Mouse (Mus musculus): ENCODE measurements at regions not wholly inside any gene's neighbourhood (a gene's known extent, or its start where the extent isn't known, plus 50 kb on each side); places are given as distances from the start of the nearest gene placed in this dataset.

DNA sequence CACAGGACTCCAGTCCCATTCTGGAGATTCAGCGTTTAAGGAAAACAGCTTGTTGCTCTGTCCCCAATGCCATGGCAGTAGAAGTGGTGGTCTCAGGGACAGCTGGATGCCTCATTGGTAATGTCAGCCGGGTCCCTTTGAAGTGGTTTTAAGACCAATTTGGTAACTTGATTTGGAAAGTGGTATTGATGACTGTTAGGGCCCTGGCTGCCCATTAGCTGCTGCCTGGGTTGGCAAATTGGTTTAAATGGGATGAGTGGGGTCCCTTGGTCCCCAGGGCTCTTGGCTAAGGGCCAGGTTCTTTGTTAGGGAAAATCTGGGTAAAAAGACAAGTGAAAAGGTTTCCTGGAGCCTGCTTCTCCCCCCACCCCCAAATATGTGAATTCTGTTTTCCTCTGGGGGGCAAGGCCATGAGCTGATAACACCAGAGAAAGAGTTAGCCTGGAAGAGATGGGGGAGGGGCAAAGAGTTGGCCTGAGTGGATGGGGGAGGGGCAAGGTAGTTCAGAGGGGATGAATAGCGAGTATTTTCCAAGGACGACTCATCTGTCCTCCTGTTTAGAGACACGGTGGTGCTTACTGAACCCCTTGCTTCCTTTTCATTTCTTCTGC, 1224.6 kb upstream of the A1bg start:
- Histone ChIP-seq H3K4me3 (ENCODE audit: low read depth, low read length) (no peak overlapping the region), H3K9me3 (ENCODE audit: control insufficient read depth, low read length) (no peaks in the 10 kb centered on the region), H3K27me3 (ENCODE audit: control insufficient read depth, insufficient read depth, low read length) (no peaks in the 10 kb centered on the region), H3K4me1 (ENCODE audit: control insufficient read depth, insufficient read depth, low read length) (no peaks in the 10 kb centered on the region), H3K9ac (ENCODE audit: low read length) (no peak overlapping the region), H3K27ac (ENCODE audit: low read depth, low read length) (no peak overlapping the region), H3K4me2 (ENCODE audit: low read depth) (no peak overlapping the region), H3K36me3 (ENCODE audit: control insufficient read depth, insufficient read depth, low read length) (no peaks in the 10 kb centered on the region)
- DNase-seq (ENCODE audit: low spot score) (no peak), ATAC-seq (ENCODE audit: insufficient read depth, low FRiP score, low TSS enrichment) (no peak)
- WGBS: 19% methylated on average over 5 of the region's 5 CpGs

DNA sequence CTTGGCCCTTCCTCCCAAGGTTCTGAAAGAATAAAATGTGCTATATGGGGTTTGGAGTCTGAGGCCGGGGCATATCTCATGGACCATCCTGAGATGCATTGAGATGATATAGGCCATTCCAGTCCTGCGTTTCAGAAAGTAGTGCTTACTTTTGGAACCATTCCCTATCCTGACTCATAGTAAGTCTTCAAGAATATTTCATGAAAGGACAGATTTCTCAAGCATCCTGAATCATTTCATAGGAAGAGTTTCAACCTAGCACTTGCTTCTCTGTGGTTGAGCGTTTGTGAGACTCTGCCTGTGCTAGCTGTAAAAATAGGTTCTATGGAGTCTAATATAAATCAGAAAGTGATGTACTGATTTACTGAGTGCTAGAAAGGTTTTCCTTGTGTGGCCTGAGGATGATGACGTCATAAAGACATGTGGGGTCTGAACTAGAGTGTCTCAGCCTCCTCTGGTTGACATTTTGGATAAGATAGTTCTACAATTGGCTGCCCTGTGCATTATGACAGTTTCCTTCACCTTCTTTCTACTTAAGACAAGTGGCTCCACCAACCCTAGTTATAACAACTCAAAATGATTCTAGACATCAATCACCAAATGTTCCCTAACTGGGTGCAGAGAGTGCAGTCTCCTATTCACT, 1223.0 kb upstream of the A1bg start:
- Histone ChIP-seq H3K9me3 (ENCODE audit: control insufficient read depth, low read length) (no peaks in the 10 kb centered on the region), H3K4me2 (ENCODE audit: low read depth) (no peak overlapping the region), H3K4me3 (ENCODE audit: low read depth, low read length) (no peak overlapping the region), H3K27ac (ENCODE audit: low read depth, low read length) (no peak overlapping the region), H3K36me3 (ENCODE audit: control insufficient read depth, insufficient read depth, low read length) (no peaks in the 10 kb centered on the region), H3K9ac (ENCODE audit: low read length) (no peak overlapping the region), H3K4me1 (ENCODE audit: control insufficient read depth, insufficient read depth, low read length) (no peaks in the 10 kb centered on the region), H3K27me3 (ENCODE audit: control insufficient read depth, insufficient read depth, low read length) (no peaks in the 10 kb centered on the region)
- DNase-seq (ENCODE audit: low spot score) (no peak), ATAC-seq (ENCODE audit: insufficient read depth, low FRiP score, low TSS enrichment) (no peak)
- WGBS: 91% methylated on average over 4 of the region's 4 CpGs

DNA sequence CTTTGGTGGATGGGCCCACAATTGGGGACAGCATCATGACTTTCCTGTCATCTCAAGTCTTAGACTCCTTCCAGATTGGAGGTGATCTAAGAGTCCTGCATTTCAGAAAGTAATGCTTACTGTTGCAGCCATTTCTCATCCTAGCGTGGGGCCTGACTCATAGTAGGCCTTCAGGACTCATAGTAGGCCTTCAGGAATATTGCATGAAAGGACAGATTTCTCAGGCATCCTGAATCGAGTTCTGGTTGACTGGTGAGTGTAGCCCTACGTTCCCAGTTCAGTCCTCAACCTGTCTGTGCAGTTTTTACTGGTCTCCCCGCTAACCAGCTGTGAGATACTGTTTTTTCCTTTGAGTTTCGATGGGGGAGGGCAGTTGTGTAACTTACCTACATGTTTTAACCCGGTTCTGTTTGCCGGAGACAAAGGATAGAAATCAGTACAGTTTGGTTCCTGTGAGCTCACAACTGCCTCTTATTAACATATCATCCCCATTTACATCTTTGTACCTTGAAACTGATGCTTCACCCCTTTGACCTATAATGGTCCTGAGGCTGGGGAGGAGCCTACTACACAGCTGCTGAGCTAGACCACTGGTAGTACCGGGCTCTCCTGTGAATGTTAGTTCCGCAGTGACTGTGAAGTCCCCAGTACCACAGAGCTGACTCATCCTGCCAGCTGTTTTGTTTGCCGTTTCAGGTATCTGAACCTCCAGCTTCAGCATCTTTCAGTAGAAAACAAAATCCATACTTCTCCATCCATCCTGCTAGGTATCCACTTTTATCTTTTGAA, 1222.2 kb upstream of the A1bg start:
- DNase-seq (ENCODE audit: low spot score): no peak
- no peaks in the 10 kb centered on the region for H3K27me3 ChIP-seq (ENCODE audit: control insufficient read depth, insufficient read depth, low read length)
- WGBS: 91% methylated on average over 10 of the region's 10 CpGs
- no peaks in the 10 kb centered on the region for H3K4me1 ChIP-seq (ENCODE audit: control insufficient read depth, insufficient read depth, low read length)
- no peaks in the 10 kb centered on the region for H3K9me3 ChIP-seq (ENCODE audit: control insufficient read depth, low read length)
- H3K9ac ChIP-seq (ENCODE audit: low read length): no peak overlapping the region
- H3K4me3 ChIP-seq (ENCODE audit: low read depth, low read length): no peak overlapping the region
- no peaks in the 10 kb centered on the region for H3K36me3 ChIP-seq (ENCODE audit: control insufficient read depth, insufficient read depth, low read length)
- no peak overlapping the region for H3K27ac ChIP-seq (ENCODE audit: low read depth, low read length)
- no peak for ATAC-seq (ENCODE audit: insufficient read depth, low FRiP score, low TSS enrichment)
- H3K4me2 ChIP-seq (ENCODE audit: low read depth): no peak overlapping the region

DNA sequence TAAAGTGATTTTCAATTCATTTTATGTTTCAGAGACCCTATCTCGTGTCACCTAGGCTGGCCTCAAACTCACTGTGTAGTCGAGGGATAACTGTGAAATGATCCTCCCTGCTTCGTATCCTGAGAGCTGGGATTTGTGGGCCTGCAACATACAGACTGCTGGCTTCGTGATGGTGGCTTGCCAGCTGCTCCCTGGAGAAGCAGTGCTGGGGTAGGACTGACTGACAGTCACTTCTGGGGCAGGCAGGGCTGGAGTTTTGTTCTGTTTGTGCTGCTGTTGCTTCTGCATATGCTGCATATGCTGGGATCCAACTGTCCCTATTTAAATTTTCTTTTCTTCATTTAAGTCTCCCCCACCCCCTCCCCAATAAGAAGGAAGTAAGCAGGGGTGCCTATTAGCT, 1217.0 kb upstream of the A1bg start:
- Histone ChIP-seq H3K9ac (ENCODE audit: low read length) (no peak overlapping the region), H3K9me3 (ENCODE audit: control insufficient read depth, low read length) (no peaks in the 10 kb centered on the region), H3K4me2 (ENCODE audit: low read depth) (no peak overlapping the region), H3K4me3 (ENCODE audit: low read depth, low read length) (no peak overlapping the region), H3K4me1 (ENCODE audit: control insufficient read depth, insufficient read depth, low read length) (no peaks in the 10 kb centered on the region), H3K36me3 (ENCODE audit: control insufficient read depth, insufficient read depth, low read length) (no peaks in the 10 kb centered on the region), H3K27ac (ENCODE audit: low read depth, low read length) (no peak overlapping the region), H3K27me3 (ENCODE audit: control insufficient read depth, insufficient read depth, low read length) (no peaks in the 10 kb centered on the region)
- ATAC-seq (ENCODE audit: insufficient read depth, low FRiP score, low TSS enrichment): no peak
- 70% methylated on average over 4 of the region's 4 CpGs for WGBS
- DNase-seq (ENCODE audit: low spot score): no peak

DNA sequence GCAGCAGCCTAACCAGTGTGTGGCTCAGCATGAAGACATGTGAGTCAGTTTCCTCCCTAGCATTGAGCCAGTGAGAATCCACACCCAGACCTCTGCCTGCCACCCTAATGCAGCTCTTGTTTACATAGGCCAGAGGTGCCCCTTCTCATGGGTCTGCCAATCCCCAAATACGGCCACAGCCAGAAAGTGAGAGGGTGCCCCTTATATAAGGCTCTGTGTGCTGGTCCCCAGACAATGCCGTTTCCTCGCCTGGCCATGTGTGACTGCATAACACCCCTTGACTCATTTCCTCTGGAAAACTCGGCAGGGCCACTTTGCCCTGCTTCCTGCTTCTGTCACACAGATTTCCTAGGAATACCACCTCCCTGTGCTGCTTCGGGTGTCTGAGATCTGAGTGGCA, 1216.4 kb upstream of the A1bg start:
- H3K4me2 ChIP-seq (ENCODE audit: low read depth): no peak overlapping the region
- H3K9me3 ChIP-seq (ENCODE audit: control insufficient read depth, low read length): no peaks in the 10 kb centered on the region
- H3K27me3 ChIP-seq (ENCODE audit: control insufficient read depth, insufficient read depth, low read length): no peaks in the 10 kb centered on the region
- H3K4me3 ChIP-seq (ENCODE audit: low read depth, low read length): no peak overlapping the region
- no peak overlapping the region for H3K27ac ChIP-seq (ENCODE audit: low read depth, low read length)
- no peaks in the 10 kb centered on the region for H3K36me3 ChIP-seq (ENCODE audit: control insufficient read depth, insufficient read depth, low read length)
- no peaks in the 10 kb centered on the region for H3K4me1 ChIP-seq (ENCODE audit: control insufficient read depth, insufficient read depth, low read length)
- ATAC-seq (ENCODE audit: insufficient read depth, low FRiP score, low TSS enrichment) (no peak), DNase-seq (ENCODE audit: low spot score) (no peak)
- no peak overlapping the region for H3K9ac ChIP-seq (ENCODE audit: low read length)
- WGBS: 65% methylated on average over 5 of the region's 5 CpGs

DNA sequence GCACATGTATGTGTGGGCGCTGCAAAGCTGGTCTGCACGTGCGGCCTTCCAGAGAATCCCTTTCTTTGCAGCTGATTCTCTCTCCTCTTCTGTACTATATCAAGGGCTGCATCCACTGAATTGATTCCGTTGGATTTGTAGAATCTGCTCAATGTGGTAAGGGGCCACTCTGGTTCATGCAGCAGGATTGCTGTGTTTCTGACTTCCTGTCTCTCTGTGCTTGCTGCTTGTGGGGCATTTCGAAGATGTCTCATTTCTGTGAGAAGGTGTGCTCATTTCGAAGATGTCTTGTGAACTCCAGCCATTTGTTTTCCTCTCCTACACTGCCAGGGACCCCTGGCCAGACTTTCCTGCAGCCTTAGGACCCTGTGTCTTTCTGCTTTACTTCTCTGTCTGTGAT, 1215.9 kb upstream of the A1bg start:
- no peak overlapping the region for H3K27ac ChIP-seq (ENCODE audit: low read depth, low read length)
- no peaks in the 10 kb centered on the region for H3K4me1 ChIP-seq (ENCODE audit: control insufficient read depth, insufficient read depth, low read length)
- ATAC-seq (ENCODE audit: insufficient read depth, low FRiP score, low TSS enrichment): no peak
- DNase-seq (ENCODE audit: low spot score): no peak
- no peaks in the 10 kb centered on the region for H3K27me3 ChIP-seq (ENCODE audit: control insufficient read depth, insufficient read depth, low read length)
- no peak overlapping the region for H3K4me3 ChIP-seq (ENCODE audit: low read depth, low read length)
- WGBS: 88% methylated on average over 6 of the region's 6 CpGs
- H3K36me3 ChIP-seq (ENCODE audit: control insufficient read depth, insufficient read depth, low read length): no peaks in the 10 kb centered on the region
- H3K4me2 ChIP-seq (ENCODE audit: low read depth): no peak overlapping the region
- H3K9ac ChIP-seq (ENCODE audit: low read length): no peak overlapping the region
- no peaks in the 10 kb centered on the region for H3K9me3 ChIP-seq (ENCODE audit: control insufficient read depth, low read length)

DNA sequence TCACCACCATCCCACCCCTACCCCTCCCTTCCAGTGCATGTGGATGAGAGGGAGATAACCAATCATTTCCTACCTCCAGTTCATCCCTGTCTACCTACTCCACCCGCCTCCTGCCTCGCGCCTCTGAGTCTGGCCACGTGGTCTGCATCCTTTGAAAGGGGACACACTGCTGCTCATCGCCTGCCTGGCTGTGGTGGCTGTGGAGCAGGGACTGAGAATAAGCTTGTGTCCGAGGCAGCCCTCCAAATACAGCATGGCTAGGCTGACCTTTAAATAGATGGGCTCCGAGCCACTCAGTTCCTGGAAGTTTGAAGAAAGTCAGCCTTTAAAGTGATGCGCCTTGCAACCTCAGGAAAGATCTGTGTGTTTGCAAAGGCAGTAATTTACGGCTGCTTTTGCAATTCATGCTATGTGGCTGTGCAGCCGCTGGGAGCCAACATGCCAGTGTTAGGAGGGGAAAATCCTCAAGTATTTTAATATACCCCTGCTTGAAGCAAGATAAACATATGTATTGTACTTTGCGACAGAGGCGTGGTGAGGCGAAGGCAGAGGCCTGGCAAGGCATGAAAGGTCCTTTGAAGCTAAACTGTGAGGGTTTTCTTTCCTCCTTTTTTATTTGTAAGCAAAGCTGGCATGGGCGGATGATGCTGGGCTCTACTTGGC, 1214.3 kb upstream of the A1bg start:
- DNase-seq (ENCODE audit: low spot score): no peak
- no peak overlapping the region for H3K9ac ChIP-seq (ENCODE audit: low read length)
- WGBS: 72% methylated on average over 14 of the region's 14 CpGs
- no peak overlapping the region for H3K4me2 ChIP-seq (ENCODE audit: low read depth)
- H3K36me3 ChIP-seq (ENCODE audit: control insufficient read depth, insufficient read depth, low read length): no peaks in the 10 kb centered on the region
- H3K27me3 ChIP-seq (ENCODE audit: control insufficient read depth, insufficient read depth, low read length): no peaks in the 10 kb centered on the region
- no peak overlapping the region for H3K27ac ChIP-seq (ENCODE audit: low read depth, low read length)
- no peaks in the 10 kb centered on the region for H3K9me3 ChIP-seq (ENCODE audit: control insufficient read depth, low read length)
- no peaks in the 10 kb centered on the region for H3K4me1 ChIP-seq (ENCODE audit: control insufficient read depth, insufficient read depth, low read length)
- ATAC-seq (ENCODE audit: insufficient read depth, low FRiP score, low TSS enrichment): no peak
- no peak overlapping the region for H3K4me3 ChIP-seq (ENCODE audit: low read depth, low read length)

DNA sequence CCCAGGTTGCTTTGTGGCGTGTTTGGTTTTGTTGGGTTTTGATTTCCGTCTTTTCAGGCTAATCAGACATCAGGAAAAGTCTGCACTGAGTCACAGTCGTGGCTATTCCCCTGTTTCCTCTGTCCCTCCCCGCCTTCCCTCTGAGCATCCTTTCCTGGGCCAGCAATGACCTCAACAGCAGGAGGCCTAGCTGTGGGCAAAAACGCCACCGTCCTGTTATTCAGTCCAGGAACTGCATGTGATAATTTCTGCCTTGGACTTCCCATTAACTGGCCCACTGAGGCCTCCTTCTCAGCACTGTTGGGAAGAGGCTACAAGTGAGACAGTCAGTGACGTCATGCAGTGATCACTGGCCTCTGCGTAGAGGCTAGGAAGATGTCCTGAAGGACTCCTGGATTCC, 1212.0 kb upstream of the A1bg start:
- H3K27ac ChIP-seq (ENCODE audit: low read depth, low read length): no peak overlapping the region
- H3K9ac ChIP-seq (ENCODE audit: low read length): no peak overlapping the region
- no peaks in the 10 kb centered on the region for H3K4me1 ChIP-seq (ENCODE audit: control insufficient read depth, insufficient read depth, low read length)
- WGBS: 77% methylated on average over 8 of the region's 8 CpGs
- H3K4me2 ChIP-seq (ENCODE audit: low read depth): no peak overlapping the region
- H3K27me3 ChIP-seq (ENCODE audit: control insufficient read depth, insufficient read depth, low read length): no peaks in the 10 kb centered on the region
- DNase-seq (ENCODE audit: low spot score) (no peak), ATAC-seq (ENCODE audit: insufficient read depth, low FRiP score, low TSS enrichment) (no peak)
- H3K36me3 ChIP-seq (ENCODE audit: control insufficient read depth, insufficient read depth, low read length): no peaks in the 10 kb centered on the region
- H3K9me3 ChIP-seq (ENCODE audit: control insufficient read depth, low read length): no peaks in the 10 kb centered on the region
- H3K4me3 ChIP-seq (ENCODE audit: low read depth, low read length): no peak overlapping the region
